Mouse (Mus musculus) ES-Bruce4 (cell line): ENCODE data around the gene Prrg2.

Experiments used
- CTCF ChIP-seq: IDR thresholded peaks from one replicate; pipeline ENCODE4 v1.8.1; 2011; ENCODE audit warnings: low read depth, low read length
- EP300 ChIP-seq: IDR thresholded peaks from 2 replicates; pipeline ENCODE4 v1.6.1; 2011; ENCODE audit warnings: low read depth, low read length; ENCODE audit not compliant: insufficient read depth
- POLR2A ChIP-seq: IDR thresholded peaks from one replicate; pipeline ENCODE4 v1.8.1; 2011; ENCODE audit warnings: low read length; ENCODE audit not compliant: insufficient read depth

DNA sequence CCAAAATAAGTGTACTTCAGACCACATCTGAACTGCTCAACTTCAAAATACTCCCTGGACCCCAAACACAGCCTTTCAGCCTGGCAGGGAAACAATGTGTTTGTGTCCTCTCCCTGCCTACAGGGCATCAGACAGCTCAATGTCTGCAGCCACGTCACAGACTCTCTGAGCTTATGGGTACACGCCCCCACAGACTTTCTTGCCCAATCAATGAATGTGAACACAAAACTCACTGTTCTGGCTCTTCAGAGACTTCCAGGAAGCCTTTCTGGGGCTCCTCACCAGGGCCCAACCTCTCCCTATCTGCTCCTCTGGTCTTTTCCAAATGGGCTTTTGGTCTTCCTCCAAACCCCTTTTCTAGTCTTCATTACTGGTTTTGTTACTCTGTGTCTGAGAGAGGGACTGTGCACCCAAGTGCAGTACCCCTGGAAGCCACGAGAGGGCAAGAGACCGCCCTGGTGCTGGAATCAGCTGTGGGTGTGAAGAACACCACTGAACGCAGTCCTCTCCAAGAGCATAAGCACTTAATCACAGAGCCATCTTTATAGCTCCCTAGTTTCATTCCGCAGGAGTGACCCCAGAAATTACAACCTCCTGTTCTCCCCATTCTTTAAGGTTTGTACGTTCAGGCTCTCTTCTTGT lies 24.6 kb downstream of the Prrg2 start:
- TF ChIP-seq CTCF (peak; percentile 83), POLR2A (no peak), EP300 (no peak)
